Mouse (Mus musculus) kidney, postnatal 0 days (tissue): Measurements from ENCODE around the gene Kat7. TPM values are rescaled to one million over a fixed set of nuclear protein-coding genes. Genes with fewer than 3 reads are reported as not detected.
A peak's percentile ranks its signal among the peaks of the same experiment; 100 is the strongest.

Experiments
- ATAC-seq: fragments of 200-750 bp; cut with Nextera tagmentation; replicated peaks from 2 replicates; pipeline ENCODE4 v1.8.0; 2017; ENCODE audit warnings: low read depth, moderate number of reproducible peaks, moderate TSS enrichment, moderate library complexity; ENCODE audit not compliant: low FRiP score
- DNase-seq: peaks from one replicate; pipeline ENCODE4 v3.0.0-alpha.2; 2016; ENCODE audit warnings: low spot score
- H3K27ac ChIP-seq: fragments of 300-500 bp; sonication (generic); 2 replicates; pipeline ENCODE4 v1.5.1; 2014; ENCODE audit warnings: mild to moderate bottlenecking
- H3K27me3 ChIP-seq: fragments of 300-500 bp; sonication (generic); 2 replicates; pipeline ENCODE4 v1.6.1; 2014; ENCODE audit warnings: low read length, mixed read lengths; ENCODE audit not compliant: insufficient read depth
- H3K36me3 ChIP-seq: fragments of 300-500 bp; sonication (generic); 2 replicates; pipeline ENCODE4 v1.6.1; 2014; ENCODE audit warnings: low read length, mixed read lengths; ENCODE audit not compliant: insufficient read depth
- H3K4me1 ChIP-seq: fragments of 300-500 bp; sonication (generic); replicated peaks from 2 replicates; pipeline ENCODE4 v1.6.1; 2014; ENCODE audit warnings: antibody characterized with exemption, low read length, mixed read lengths; ENCODE audit not compliant: insufficient read depth
- H3K4me2 ChIP-seq: fragments of 300-500 bp; sonication (generic); 2 replicates; pipeline ENCODE4 v1.6.1; 2014; ENCODE audit warnings: mild to moderate bottlenecking, low read length, moderate library complexity, mixed read lengths
- H3K4me3 ChIP-seq: fragments of 300-500 bp; sonication (generic); replicated peaks from 2 replicates; pipeline ENCODE4 v1.5.1; 2014; ENCODE audit warnings: low read depth, low read length
- H3K9ac ChIP-seq: fragments of 300-500 bp; sonication (generic); 2 replicates; pipeline ENCODE4 v1.6.1; 2014; ENCODE audit warnings: low read depth, low read length
- H3K9me3 ChIP-seq: fragments of 300-500 bp; sonication (generic); replicated peaks from 2 replicates; pipeline ENCODE4 v1.6.1; 2016; ENCODE audit warnings: low read length, inconsistent platforms, mixed read lengths
- CTCF ChIP-seq: IDR thresholded peaks from 2 replicates; pipeline ENCODE4 v1.5.1; 2016; ENCODE audit warnings: antibody characterized with exemption, low read depth, mild to moderate bottlenecking, moderate library complexity
- WGBS: fragments of 180-500 bp; shearing (Covaris S2); extraction: QIAGEN DNeasy Blood & Tissue Kit; methylation state at CpG from one replicate; pipeline ENCODE4 v1.1.7; 2014; 5-methylcytosine and 5-hydroxymethylcytosine counted together
- polyA plus RNA-seq: library from polyadenylated mRNA; unstranded; fragments of >200 nt; fragmentation: Nextera tagmentation; extraction: Ambion mirVana; gene quantifications from 2 replicates; pipeline ENCODE4 v1.2.1, GENCODE M21; 2015

The Kat7 gene
- polyA plus RNA-seq, 1 experiment from 2014 or later, result 49.0 TPM

- under 1% methylated on average over 73 of the region's 73 CpGs for WGBS
- Histone ChIP-seq H3K9ac (peak overlapping the region; percentile 70), H3K4me3 (peak overlapping the region; percentile 47), H3K4me1 (no peaks in the 10 kb centered on the region), H3K36me3 (no peaks in the 10 kb centered on the region), H3K9me3 (no peaks in the 10 kb centered on the region), H3K27me3 (no peaks in the 10 kb centered on the region), H3K27ac (peak overlapping the region; percentile 81), H3K4me2 (peak overlapping the region; percentile 96)
- peak; percentile 89 for DNase-seq
- peak; percentile 75 for ATAC-seq
- TF ChIP-seq CTCF, result peak; percentile 100
Observed at GRCm38 (mm10) chr11:95259088-95259849, 50.8 kb downstream of the Kat7 start.

DNA sequence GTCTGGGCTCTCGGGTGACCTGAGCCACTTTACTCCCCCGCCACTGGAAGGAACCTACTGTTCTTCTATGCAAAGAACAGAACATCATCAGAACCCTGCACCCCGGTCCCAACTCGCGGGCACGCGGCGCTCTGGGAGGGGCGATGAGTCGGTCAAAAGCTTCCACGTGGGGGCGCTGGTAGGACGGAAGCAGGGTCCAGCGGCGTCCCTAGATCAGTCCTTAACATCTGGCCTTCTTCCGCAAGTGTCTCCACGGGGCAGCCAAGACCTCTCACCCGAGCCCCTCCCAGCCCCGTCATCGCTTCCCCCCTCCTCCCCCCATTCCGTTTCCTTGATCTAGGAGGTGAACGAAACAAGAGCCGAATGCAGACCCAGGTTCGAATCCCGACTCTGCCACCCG lies 51.6 kb downstream of the Kat7 start:
- ATAC-seq (peak; percentile 62), DNase-seq (peak; percentile 89)
- Histone ChIP-seq H3K9me3 (no peaks in the 10 kb centered on the region), H3K36me3 (no peaks in the 10 kb centered on the region), H3K4me1 (no peaks in the 10 kb centered on the region), H3K9ac (peak overlapping the region; percentile 70), H3K27ac (peak overlapping the region; percentile 78), H3K4me3 (peak overlapping the region; percentile 47), H3K4me2 (peak overlapping the region; percentile 96), H3K27me3 (no peaks in the 10 kb centered on the region)
- WGBS, result under 1% methylated on average over 26 of the region's 26 CpGs
- peak; percentile 65 for TF ChIP-seq CTCF

DNA sequence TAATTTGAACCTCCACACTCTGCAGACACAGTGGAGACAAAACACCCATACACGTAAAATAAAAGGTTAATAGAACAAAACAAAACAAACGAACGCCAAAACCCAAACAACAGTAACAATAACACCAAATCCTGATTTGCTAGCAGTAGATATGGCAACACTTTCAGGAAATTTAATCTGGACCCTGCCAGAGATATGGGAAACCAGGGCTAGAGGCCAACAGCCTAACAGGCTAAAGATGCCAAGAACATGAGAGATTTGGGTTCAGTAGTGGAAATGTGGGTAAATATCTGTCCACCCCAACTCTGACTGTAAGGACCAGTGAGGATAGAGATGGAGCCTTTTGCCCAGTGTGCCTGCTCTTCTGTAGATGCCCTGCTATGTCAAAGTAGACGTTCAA lies 52.1 kb downstream of the Kat7 start:
- no peak for ATAC-seq

DNA sequence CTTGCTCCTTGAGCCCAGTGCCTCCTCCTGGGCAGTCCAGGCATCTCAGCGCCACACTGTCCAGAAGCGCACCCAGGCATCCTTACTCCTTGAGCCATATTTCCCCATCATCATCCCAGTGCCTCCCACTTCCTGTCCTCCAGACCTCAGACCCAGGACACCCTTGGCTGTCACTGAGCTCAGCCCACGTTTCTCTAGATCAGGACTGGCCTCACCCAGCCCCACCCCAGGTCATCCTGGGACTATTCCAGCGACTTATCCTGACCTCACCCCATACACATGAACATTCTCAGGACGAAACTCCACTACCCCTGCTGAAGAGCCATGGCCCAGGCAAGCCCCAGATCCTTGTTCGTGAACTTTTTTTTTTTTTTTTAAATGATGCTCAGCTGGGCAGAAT lies 54.3 kb downstream of the Kat7 start:
- Histone ChIP-seq H3K27ac (no peak overlapping the region), H3K36me3 (no peaks in the 10 kb centered on the region), H3K4me1 (no peaks in the 10 kb centered on the region), H3K27me3 (no peaks in the 10 kb centered on the region), H3K9me3 (no peaks in the 10 kb centered on the region), H3K9ac (no peak overlapping the region), H3K4me3 (no peak overlapping the region), H3K4me2 (no peak overlapping the region)
- no peak; the same call in 1 of the 2 replicates for TF ChIP-seq CTCF
- ATAC-seq (no peak), DNase-seq (no peak)
- WGBS, result 71% methylated on average over 6 of the region's 6 CpGs

More for the DNA sequence above, 52.1 kb downstream of the Kat7 start:
- H3K36me3 ChIP-seq, result no peaks in the 10 kb centered on the region
- TF ChIP-seq CTCF, result no peak
- no peak overlapping the region for H3K27ac ChIP-seq
- peak overlapping the region; percentile 47; the same call in 1 of the 2 replicates for H3K4me3 ChIP-seq
- H3K9ac ChIP-seq, result no peak overlapping the region
- no peaks in the 10 kb centered on the region for H3K4me1 ChIP-seq
- no peaks in the 10 kb centered on the region for H3K9me3 ChIP-seq
- H3K27me3 ChIP-seq, result no peaks in the 10 kb centered on the region
- 48% methylated on average over 4 of the region's 4 CpGs for whole genome bisulfite sequencing
- peak overlapping the region; percentile 96 for H3K4me2 ChIP-seq
- no peak for DNase-seq

GRCm38 (mm10) chr11:95254165-95254564 lies 55.9 kb downstream of the Kat7 start:
- no peak overlapping the region for H3K4me2 ChIP-seq
- H3K9me3 ChIP-seq, result no peaks in the 10 kb centered on the region
- H3K27ac ChIP-seq, result no peak overlapping the region
- no peak for TF ChIP-seq CTCF
- WGBS, result 85% methylated on average over 8 of the region's 8 CpGs
- no peaks in the 10 kb centered on the region for H3K27me3 ChIP-seq
- no peak overlapping the region for H3K9ac ChIP-seq
- H3K4me1 ChIP-seq, result no peaks in the 10 kb centered on the region
- no peak for ATAC-seq
- no peak for DNase-seq
- H3K4me3 ChIP-seq, result no peak overlapping the region
- H3K36me3 ChIP-seq, result no peaks in the 10 kb centered on the region

GRCm38 (mm10) chr11:95252104-95252503 lies 57.9 kb downstream of the Kat7 start:
- Histone ChIP-seq H3K27ac (peak overlapping the region; percentile 74), H3K4me1 (no peaks in the 10 kb centered on the region), H3K4me3 (no peak overlapping the region), H3K9ac (no peak overlapping the region), H3K9me3 (no peaks in the 10 kb centered on the region), H3K36me3 (no peaks in the 10 kb centered on the region), H3K4me2 (no peak overlapping the region), H3K27me3 (no peaks in the 10 kb centered on the region)
- ATAC-seq (peak; percentile 90), DNase-seq (no peak)
- WGBS, result 76% methylated on average over 6 of the region's 6 CpGs
- TF ChIP-seq CTCF, result 0 out of 2 replicates have a peak, but pooled peaks have one; percentile 7

DNA sequence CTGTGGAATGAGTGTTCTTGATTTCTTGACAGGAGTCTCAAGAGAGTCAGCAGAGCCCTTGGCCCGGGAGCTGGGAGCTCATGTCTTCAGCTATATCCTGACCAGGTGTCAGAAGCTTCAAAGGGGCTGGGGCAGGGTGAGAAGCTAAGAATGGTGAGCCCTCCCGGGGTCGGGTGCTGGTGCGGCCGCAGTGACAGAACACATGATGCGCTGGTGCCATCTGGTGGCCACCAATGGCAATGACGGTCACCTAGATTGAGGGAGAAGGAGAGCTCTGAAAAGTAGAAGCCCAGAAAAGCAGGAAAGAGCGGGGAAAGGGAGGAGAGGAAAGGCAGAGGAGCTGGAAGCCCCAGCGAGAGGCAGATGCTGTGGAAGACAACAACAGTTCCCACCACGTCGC lies 58.8 kb downstream of the Kat7 start:
- no peaks in the 10 kb centered on the region for H3K27me3 ChIP-seq
- no peak overlapping the region for H3K9ac ChIP-seq
- no peak overlapping the region for H3K4me2 ChIP-seq
- no peak for ATAC-seq
- WGBS, result 4% methylated on average over 11 of the region's 11 CpGs
- TF ChIP-seq CTCF, result peak; percentile 96
- H3K27ac ChIP-seq, result peak overlapping the region; percentile 74
- no peaks in the 10 kb centered on the region for H3K9me3 ChIP-seq
- no peak overlapping the region for H3K4me3 ChIP-seq
- H3K4me1 ChIP-seq, result no peaks in the 10 kb centered on the region
- no peaks in the 10 kb centered on the region for H3K36me3 ChIP-seq
- peak; percentile 88 for DNase-seq
